Mouse (Mus musculus) ES-Bruce4 (cell line): ENCODE results near the gene Gm10097. TPM values are rescaled to one million over a fixed set of nuclear protein-coding genes. Genes with fewer than 3 reads are reported as not detected.

Experiments used
- H3K27ac ChIP-seq: 2 replicates; pipeline ENCODE4 v1.5.1; 2012; ENCODE audit warnings: low read length, inconsistent platforms; ENCODE audit not compliant: insufficient read depth
- H3K27me3 ChIP-seq: 2 replicates; pipeline ENCODE4 v1.6.1; 2012; ENCODE audit warnings: mild to moderate bottlenecking, low read length, inconsistent platforms; ENCODE audit not compliant: control insufficient read depth, poor library complexity, insufficient read depth, severe bottlenecking
- H3K36me3 ChIP-seq: 2 replicates; pipeline ENCODE4 v1.6.1; 2012; ENCODE audit warnings: inconsistent platforms, mild to moderate bottlenecking, low read length, moderate library complexity; ENCODE audit not compliant: control insufficient read depth, poor library complexity, insufficient read depth, severe bottlenecking
- H3K4me1 ChIP-seq: one replicate; pipeline ENCODE4 v1.8.1; 2011; ENCODE audit warnings: low read length; ENCODE audit not compliant: control insufficient read depth, insufficient read depth
- H3K4me3 ChIP-seq: 2 replicates; pipeline ENCODE4 v1.5.1; 2011; ENCODE audit warnings: low read depth, mild to moderate bottlenecking, low read length
- H3K9ac ChIP-seq: 2 replicates; pipeline ENCODE4 v1.6.1; 2012; ENCODE audit warnings: low read depth, mild to moderate bottlenecking, inconsistent platforms; ENCODE audit not compliant: poor library complexity, severe bottlenecking
- H3K9me3 ChIP-seq: replicated peaks from 2 replicates; pipeline ENCODE4 v1.6.1; 2012; ENCODE audit warnings: mild to moderate bottlenecking, low read length, inconsistent platforms; ENCODE audit not compliant: control insufficient read depth, poor library complexity, insufficient read depth, severe bottlenecking
- CTCF ChIP-seq: IDR thresholded peaks from one replicate; pipeline ENCODE4 v1.8.1; 2011; ENCODE audit warnings: low read depth, low read length
- EP300 ChIP-seq: IDR thresholded peaks from 2 replicates; pipeline ENCODE4 v1.6.1; 2011; ENCODE audit warnings: low read depth, low read length; ENCODE audit not compliant: insufficient read depth
- POLR2A ChIP-seq: IDR thresholded peaks from one replicate; pipeline ENCODE4 v1.8.1; 2011; ENCODE audit warnings: low read length; ENCODE audit not compliant: insufficient read depth
- polyA plus RNA-seq: library from polyadenylated mRNA; stranded (reverse); fragments of >200 nt; gene quantifications from 2 replicates; pipeline ENCODE4 v1.2.4, GENCODE M21; 2011; ENCODE audit warnings: low read depth; ENCODE audit not compliant: missing spikeins, insufficient read depth, insufficient read length

Gene Gm10097
- polyA plus RNA-seq, 1 experiment: not detected

DNA sequence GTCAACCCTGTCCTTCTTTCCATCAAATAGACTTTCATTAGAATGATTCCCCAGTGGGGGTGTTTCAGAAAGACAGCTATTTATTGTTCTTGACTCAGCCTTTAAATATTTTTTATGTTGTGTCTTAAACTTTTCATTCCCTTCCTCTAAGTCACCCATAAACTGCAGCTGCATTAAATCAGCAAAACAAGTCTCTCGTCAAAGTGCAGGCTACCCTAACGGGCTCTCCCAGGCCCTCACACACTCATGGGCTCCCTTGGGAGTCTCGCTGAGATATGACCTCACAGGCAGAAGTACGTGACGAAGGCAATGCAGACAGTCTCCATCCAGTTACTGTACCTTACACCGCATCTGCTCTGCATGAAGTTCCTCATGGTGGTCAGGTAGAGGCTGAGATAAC, 17.3 kb downstream of the Gm10097 start:
- Histone ChIP-seq H3K27ac (no peak overlapping the region), H3K27me3 (peaks cover 3% of the 10 kb centered on the region; the same call in 1 of the 2 replicates), H3K36me3 (no peaks in the 10 kb centered on the region), H3K4me3 (no peak overlapping the region), H3K4me1 (no peaks in the 10 kb centered on the region), H3K9ac (no peak overlapping the region), H3K9me3 (0 out of 2 replicates have a peak, but pooled peaks cover 2% of the 10 kb centered on the region)
- no peak for TF ChIP-seq POLR2A
- no peak for TF ChIP-seq CTCF
- no peak for TF ChIP-seq EP300

- TF ChIP-seq EP300 (no peak), POLR2A (no peak), CTCF (no peak)
- no peak overlapping the region for H3K4me3 ChIP-seq
- 0 out of 2 replicates have a peak, but pooled peaks cover 2% of the 10 kb centered on the region for H3K9me3 ChIP-seq
- no peak overlapping the region for H3K9ac ChIP-seq
- H3K27ac ChIP-seq: no peak overlapping the region
- peaks cover 3% of the 10 kb centered on the region; the same call in 1 of the 2 replicates for H3K27me3 ChIP-seq
- H3K36me3 ChIP-seq: no peaks in the 10 kb centered on the region
- H3K4me1 ChIP-seq: no peaks in the 10 kb centered on the region
Observed at GRCm38 (mm10) chr10:5087336-5087735, 18.3 kb downstream of the Gm10097 start.

- H3K27ac ChIP-seq: no peak overlapping the region
- H3K9ac ChIP-seq: no peak overlapping the region
- no peak for TF ChIP-seq EP300
- no peak for TF ChIP-seq CTCF
- no peak for TF ChIP-seq POLR2A
- 0 out of 2 replicates have a peak, but pooled peaks cover 2% of the 10 kb centered on the region for H3K9me3 ChIP-seq
- H3K4me1 ChIP-seq: no peaks in the 10 kb centered on the region
- H3K36me3 ChIP-seq: no peaks in the 10 kb centered on the region
- H3K4me3 ChIP-seq: no peak overlapping the region
- H3K27me3 ChIP-seq: peaks cover 3% of the 10 kb centered on the region; the same call in 1 of the 2 replicates
Observed at GRCm38 (mm10) chr10:5089133-5089532, 20.1 kb downstream of the Gm10097 start.

DNA sequence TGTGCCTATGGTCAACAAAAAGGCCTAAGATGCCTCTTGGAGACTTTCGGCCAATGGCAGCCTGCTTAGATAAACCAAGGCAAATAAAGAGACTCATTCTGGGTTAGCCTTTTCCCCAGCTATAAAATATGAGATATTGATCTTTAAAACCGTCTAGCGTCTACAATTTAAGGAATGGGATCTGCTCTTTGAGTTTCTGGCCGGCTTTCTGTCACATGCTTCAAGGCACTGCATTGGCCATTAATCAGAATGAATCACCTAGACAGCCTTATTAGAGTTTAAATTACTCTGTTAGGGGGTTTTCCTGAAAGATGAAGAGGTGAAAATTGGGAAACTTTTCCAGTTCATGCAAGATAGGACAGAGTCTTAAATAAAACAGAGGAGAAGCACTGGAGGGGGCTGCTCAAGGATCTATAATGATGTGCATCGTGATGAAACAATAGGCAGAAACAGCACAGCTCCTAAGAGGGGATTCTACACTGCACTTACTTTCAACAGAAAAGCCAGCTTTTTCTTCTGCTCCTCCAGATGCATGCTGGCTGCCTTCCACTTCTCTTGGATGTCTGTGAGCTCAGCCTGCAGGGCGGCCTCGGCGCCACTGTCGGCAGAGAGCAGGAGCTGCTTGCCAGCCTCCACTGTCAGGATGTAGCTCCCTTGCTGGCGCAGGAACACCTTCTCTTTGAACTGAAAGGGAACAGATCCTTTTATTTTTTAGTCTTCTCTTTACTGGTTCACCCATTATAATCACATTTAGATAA, 28.2 kb downstream of the Gm10097 start:
- TF ChIP-seq CTCF: no peak
- no peak for TF ChIP-seq POLR2A
- TF ChIP-seq EP300: no peak
- H3K9ac ChIP-seq: no peak overlapping the region
- H3K4me1 ChIP-seq: no peaks in the 10 kb centered on the region
- no peak overlapping the region for H3K27ac ChIP-seq
- no peak overlapping the region for H3K4me3 ChIP-seq
- H3K9me3 ChIP-seq: no peaks in the 10 kb centered on the region
- H3K27me3 ChIP-seq: no peaks in the 10 kb centered on the region
- H3K36me3 ChIP-seq: no peaks in the 10 kb centered on the region

GRCm38 (mm10) chr10:5097754-5098137, 28.8 kb downstream of the Gm10097 start:
- TF ChIP-seq CTCF (no peak), EP300 (no peak)
- Histone ChIP-seq H3K9me3 (no peaks in the 10 kb centered on the region), H3K36me3 (no peaks in the 10 kb centered on the region), H3K27me3 (no peaks in the 10 kb centered on the region), H3K4me1 (no peaks in the 10 kb centered on the region), H3K27ac (no peak overlapping the region), H3K9ac (no peak overlapping the region), H3K4me3 (no peak overlapping the region)

GRCm38 (mm10) chr10:5110773-5111172, 41.8 kb downstream of the Gm10097 start:
- TF ChIP-seq POLR2A: no peak
- no peak for TF ChIP-seq EP300
- TF ChIP-seq CTCF: no peak
- Histone ChIP-seq H3K4me3 (no peak overlapping the region), H3K27me3 (no peaks in the 10 kb centered on the region), H3K9ac (no peak overlapping the region), H3K36me3 (no peaks in the 10 kb centered on the region), H3K4me1 (no peaks in the 10 kb centered on the region), H3K27ac (no peak overlapping the region), H3K9me3 (no peaks in the 10 kb centered on the region)

DNA sequence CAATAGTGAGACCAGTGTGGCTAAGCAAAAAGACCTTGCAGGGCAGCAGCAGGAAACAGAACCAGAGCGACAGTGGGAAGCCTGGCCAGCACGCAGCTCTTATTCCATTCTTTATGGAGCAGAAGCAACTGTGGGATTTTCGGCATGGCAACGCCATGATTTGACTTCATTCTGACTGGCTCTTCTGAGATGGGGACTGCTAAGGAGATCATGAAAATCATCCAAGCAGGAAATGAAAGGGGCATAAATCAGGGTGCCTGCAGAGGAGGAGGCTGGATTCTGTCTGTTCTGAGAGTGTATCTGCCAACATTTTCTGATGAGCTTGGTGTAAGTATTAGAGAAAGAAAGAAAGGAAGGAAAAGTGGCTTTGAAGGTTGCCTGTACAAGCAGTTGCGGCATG, 47.2 kb downstream of the Gm10097 start:
- Histone ChIP-seq H3K4me1 (no peaks in the 10 kb centered on the region), H3K36me3 (no peaks in the 10 kb centered on the region)

More for the DNA sequence above, 47.2 kb downstream of the Gm10097 start:
- Histone ChIP-seq H3K27me3 (no peaks in the 10 kb centered on the region; the same call in 1 of the 2 replicates), H3K27ac (no peak overlapping the region), H3K9me3 (no peaks in the 10 kb centered on the region), H3K9ac (no peak overlapping the region), H3K4me3 (no peak overlapping the region)
- no peak for TF ChIP-seq POLR2A
- no peak for TF ChIP-seq EP300
- no peak for TF ChIP-seq CTCF
